Comparison of ENCODE assay signal across 8 mouse cellular contexts in the genomic region with DNA sequence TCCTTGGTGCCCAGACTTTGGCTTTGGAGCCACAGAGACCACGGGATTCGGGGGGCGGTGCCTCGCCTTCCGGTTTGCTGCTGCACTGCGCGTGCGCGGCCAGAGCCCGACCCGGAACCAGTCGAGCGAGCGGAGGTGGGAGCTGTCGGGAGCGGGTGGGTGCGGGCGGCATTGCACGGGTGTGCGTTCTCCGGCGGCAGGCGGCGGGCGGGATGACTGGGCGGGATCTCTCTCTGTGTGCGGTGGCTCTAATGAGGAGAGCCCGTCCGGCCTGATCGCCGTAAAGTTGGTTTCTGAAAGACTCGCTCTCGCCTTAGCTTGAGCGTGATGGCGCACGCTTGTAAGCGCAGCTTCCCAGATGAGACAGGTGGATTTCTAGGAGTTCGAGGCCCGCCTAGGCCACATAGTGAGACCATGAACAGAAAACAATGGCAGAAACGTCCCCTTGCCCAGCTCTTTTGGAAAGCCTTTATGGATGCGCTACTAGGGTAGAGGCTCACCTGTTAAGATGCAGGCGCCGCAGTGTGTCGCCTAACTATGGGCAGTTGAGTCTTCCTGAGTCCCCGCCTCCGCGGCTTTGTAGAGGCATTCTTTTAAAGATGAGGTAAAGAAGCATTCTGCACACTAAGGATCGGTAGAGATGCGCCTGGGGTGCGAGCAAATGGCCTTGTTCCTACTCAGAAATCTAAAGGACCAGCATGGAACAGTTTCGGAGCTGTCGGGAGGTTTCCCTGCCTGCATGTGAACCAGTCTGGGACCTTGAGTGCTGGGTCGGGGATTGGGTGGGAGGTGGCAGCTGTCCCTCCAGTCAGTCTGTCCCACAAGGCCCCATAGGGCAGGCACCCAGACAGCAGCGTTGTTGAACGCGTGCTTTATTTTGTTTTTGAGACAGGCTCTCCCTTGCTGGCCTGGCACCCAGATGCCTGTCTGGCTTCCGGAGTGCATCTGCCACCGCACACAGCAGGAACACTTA. TPM values are rescaled to one million over a fixed set of nuclear protein-coding genes. Genes with fewer than 3 reads are reported as not detected.
DNase-seq lines count a peak whose midpoint lies in the region; ATAC-seq and TF ChIP-seq lines count a peak whose summit lies in the region.

Gene Mtg2 (plus strand): TSS at position 108 of the 973 bp plus-strand sequence.

- peaks cover 15% of the 10 kb centered on the region for H3K79me2 ChIP-seq in C2C12 (ENCODE audit: control insufficient read depth, insufficient read depth)

- H3K36me3 ChIP-seq in C2C12 (ENCODE audit: control insufficient read depth, insufficient read depth): peaks cover 7% of the 10 kb centered on the region
- H3K36me3 ChIP-seq in erythroblast, embryonic 14.5 days (ENCODE audit: control insufficient read depth): peaks cover 16% of the 10 kb centered on the region
- peaks cover 36% of the 10 kb centered on the region for H3K36me3 ChIP-seq in heart, embryonic 12.5 days
- H3K36me3 ChIP-seq in kidney, postnatal 0 days (ENCODE audit: insufficient read depth, low read length): 0 out of 2 replicates have a peak, but pooled peaks cover 4% of the 10 kb centered on the region
- H3K36me3 ChIP-seq in liver, embryonic 11.5 days (ENCODE audit: control insufficient read depth, insufficient read depth, low read length): 0 out of 2 replicates have a peak, but pooled peaks cover 2% of the 10 kb centered on the region
- H3K36me3 ChIP-seq in stomach, embryonic 14.5 days (ENCODE audit: control insufficient read depth, insufficient read depth, low read length): peaks cover 3% of the 10 kb centered on the region; the same call in 1 of the 2 replicates

- peaks cover 24% of the 10 kb centered on the region for H3K4me1 ChIP-seq in erythroblast, embryonic 14.5 days (ENCODE audit: control insufficient read depth)
- H3K4me1 ChIP-seq in heart, embryonic 12.5 days (replicated peaks): peaks cover 8% of the 10 kb centered on the region
- H3K4me1 ChIP-seq in kidney, postnatal 0 days (replicated peaks; ENCODE audit: insufficient read depth, low read length): peaks cover 6% of the 10 kb centered on the region; the same call in 1 of the 2 replicates
- peaks cover 8% of the 10 kb centered on the region for H3K4me1 ChIP-seq in liver, embryonic 11.5 days (replicated peaks; ENCODE audit: control insufficient read depth, insufficient read depth, low read length)
- peaks cover 8% of the 10 kb centered on the region; the same call in 1 of the 2 replicates for H3K4me1 ChIP-seq in stomach, embryonic 14.5 days (ENCODE audit: control insufficient read depth, insufficient read depth, low read length)

- peak; percentile 96 for ATAC-seq in heart, embryonic 12.5 days (ENCODE audit: insufficient number of reproducible peaks, low FRiP score)
- ATAC-seq in kidney, postnatal 0 days (replicated peaks; ENCODE audit: low FRiP score, low read depth): peak; percentile 96
- peak; percentile 95 for ATAC-seq in liver, embryonic 11.5 days (replicated peaks; ENCODE audit: low FRiP score)
- ATAC-seq in stomach, embryonic 14.5 days (ENCODE audit: insufficient number of reproducible peaks, insufficient read depth, low FRiP score, low read depth): peak; percentile 96

- TF ChIP-seq CTCF in C2C12 (IDR thresholded peaks at IDR 0.05; ENCODE audit: control insufficient read depth, insufficient read depth, insufficient read length): no peak
- no peak for TF ChIP-seq CTCF in brain, embryonic 14.5 days (IDR thresholded peaks at IDR 0.05; ENCODE audit: borderline replicate concordance, extremely low read depth, insufficient read depth, insufficient read length)
- TF ChIP-seq CTCF in kidney, postnatal 0 days (IDR thresholded peaks at IDR 0.05; ENCODE audit: low read depth): 0 out of 2 replicates have a peak, but pooled peaks have one; percentile 0

- 6% methylated on average over 56 of the region's 58 CpGs for WGBS in heart, embryonic 12.5 days
- 4% methylated on average over 58 of the region's 58 CpGs for WGBS in kidney, postnatal 0 days
- 6% methylated on average over 58 of the region's 58 CpGs for WGBS in liver, embryonic 11.5 days
- 5% methylated on average over 58 of the region's 58 CpGs for WGBS in stomach, embryonic 14.5 days

- H3K27me3 ChIP-seq in C2C12 (ENCODE audit: control insufficient read depth, insufficient read depth, insufficient read length): no peaks in the 10 kb centered on the region
- no peaks in the 10 kb centered on the region for H3K27me3 ChIP-seq in erythroblast, embryonic 14.5 days (ENCODE audit: control insufficient read depth)
- H3K27me3 ChIP-seq in heart, embryonic 12.5 days (replicated peaks): no peaks in the 10 kb centered on the region
- no peaks in the 10 kb centered on the region for H3K27me3 ChIP-seq in kidney, postnatal 0 days (ENCODE audit: insufficient read depth, low read length)
- no peaks in the 10 kb centered on the region for H3K27me3 ChIP-seq in liver, embryonic 11.5 days (replicated peaks; ENCODE audit: control insufficient read depth, insufficient read depth, low read length)
- H3K27me3 ChIP-seq in stomach, embryonic 14.5 days (ENCODE audit: control insufficient read depth, insufficient read depth, low read length): no peaks in the 10 kb centered on the region

- H3ac ChIP-seq in C2C12 (ENCODE audit: control insufficient read depth, insufficient read length, low read depth): peak within 1 kb of the TSS; percentile 62

- no peaks in the 10 kb centered on the region for H3K79me3 ChIP-seq in C2C12 (ENCODE audit: low read depth)

- peak; percentile 96 for DNase-seq in brain, embryonic 14.5 days (ENCODE audit: low read depth)
- peak; percentile 95 for DNase-seq in kidney, postnatal 0 days (ENCODE audit: low spot score)
- peak; percentile 95 for DNase-seq in liver, embryonic 11.5 days (ENCODE audit: low spot score)
- peak; percentile 93 for DNase-seq in naive thymus-derived CD4-positive, alpha-beta T cell, adult 2 months (ENCODE audit: low read depth)

- peak within 1 kb of the TSS; percentile 79 for H3K9ac ChIP-seq in heart, embryonic 12.5 days
- peak within 1 kb of the TSS; percentile 58 for H3K9ac ChIP-seq in kidney, postnatal 0 days (ENCODE audit: low read depth, low read length)
- H3K9ac ChIP-seq in liver, embryonic 11.5 days (ENCODE audit: low read depth, low read length): peak within 1 kb of the TSS; percentile 80
- H3K9ac ChIP-seq in stomach, embryonic 14.5 days (replicated peaks; ENCODE audit: low read depth, low read length): peak within 1 kb of the TSS; percentile 49

- 0 out of 2 replicates have a peak within 1 kb of the TSS, but pooled peaks have one; percentile 25 for H3K27ac ChIP-seq in heart, embryonic 12.5 days (ENCODE audit: poor library complexity, severe bottlenecking)
- H3K27ac ChIP-seq in kidney, postnatal 0 days: peak within 1 kb of the TSS; percentile 76
- H3K27ac ChIP-seq in liver, embryonic 11.5 days (ENCODE audit: low read depth, low read length): peak within 1 kb of the TSS; percentile 53
- peak within 1 kb of the TSS; percentile 52; the same call in 1 of the 2 replicates for H3K27ac ChIP-seq in stomach, embryonic 14.5 days (ENCODE audit: low read length)

- H3K4me2 ChIP-seq in heart, embryonic 12.5 days: peak within 1 kb of the TSS; percentile 74
- peak within 1 kb of the TSS; percentile 68 for H3K4me2 ChIP-seq in kidney, postnatal 0 days (ENCODE audit: low read length)
- peak within 1 kb of the TSS; percentile 93 for H3K4me2 ChIP-seq in liver, embryonic 11.5 days
- H3K4me2 ChIP-seq in stomach, embryonic 14.5 days (replicated peaks; ENCODE audit: low read depth, low read length): peak within 1 kb of the TSS; percentile 62

- H3K4me3 ChIP-seq in C2C12 (ENCODE audit: insufficient read depth, poor library complexity, severe bottlenecking): peak within 1 kb of the TSS; percentile 90
- H3K4me3 ChIP-seq in erythroblast, embryonic 14.5 days (replicated peaks): peak within 1 kb of the TSS; percentile 72
- peak within 1 kb of the TSS; percentile 69 for H3K4me3 ChIP-seq in heart, embryonic 12.5 days
- H3K4me3 ChIP-seq in kidney, postnatal 0 days (replicated peaks; ENCODE audit: low read depth, low read length): peak within 1 kb of the TSS; percentile 64
- H3K4me3 ChIP-seq in liver, embryonic 11.5 days (ENCODE audit: low read depth, low read length): peak within 1 kb of the TSS; percentile 86
- H3K4me3 ChIP-seq in stomach, embryonic 14.5 days (ENCODE audit: low read depth, low read length): peak within 1 kb of the TSS; percentile 63

- no peaks in the 10 kb centered on the region for H3K9me3 ChIP-seq in erythroblast, embryonic 14.5 days (ENCODE audit: control insufficient read depth, low read length)
- H3K9me3 ChIP-seq in heart, embryonic 12.5 days (replicated peaks): no peaks in the 10 kb centered on the region
- H3K9me3 ChIP-seq in kidney, postnatal 0 days (replicated peaks; ENCODE audit: low read length): no peaks in the 10 kb centered on the region
- H3K9me3 ChIP-seq in liver, embryonic 11.5 days (ENCODE audit: control insufficient read depth, low read length): no peaks in the 10 kb centered on the region
- H3K9me3 ChIP-seq in stomach, embryonic 14.5 days (ENCODE audit: control insufficient read depth, low read depth, low read length): no peaks in the 10 kb centered on the region

- TF ChIP-seq POLR2A in brain, embryonic 14.5 days (IDR thresholded peaks at IDR 0.05; ENCODE audit: borderline replicate concordance, extremely low read depth, insufficient read depth, insufficient read length, poor library complexity, severe bottlenecking): peak; percentile 96

TF ChIP-seq in C2C12, 6 proteins besides CTCF, POLR2A, EP300 and RAD21:
- no peak for TF ChIP-seq USF1 (IDR thresholded peaks at IDR 0.05; ENCODE audit: low read depth)
- peak; percentile 74 for TF ChIP-seq MAX (IDR thresholded peaks at IDR 0.05)

RNA-seq across cellular contexts. Expression of gene Mtg2, which starts in this region (rescaled TPM):
- polyA plus RNA-seq in C2C12 (2012; fragmentation: generic; extraction: Trizol): 18.0 TPM
- 36.3 and 39.7 TPM in 2 replicates for polyA plus RNA-seq in brain, embryonic 14.5 days (2012; rRNA removed)
- 0.58 and 1.0 TPM in 2 replicates for polyA plus RNA-seq in erythroblast, embryonic 14.5 days (2012)
- 23.7 and 24.4 TPM in 2 replicates for polyA plus RNA-seq in heart, embryonic 12.5 days (2016; fragmentation: Nextera tagmentation; extraction: Ambion mirVana)
- polyA plus RNA-seq in kidney, postnatal 0 days (2015; fragmentation: Nextera tagmentation; extraction: Ambion mirVana): 18.6 and 19.3 TPM in 2 replicates
- 23.1 and 28.2 TPM in 2 replicates for polyA plus RNA-seq in liver, embryonic 11.5 days (2014; fragmentation: Nextera tagmentation; extraction: Ambion mirVana)
- polyA plus RNA-seq in stomach, embryonic 14.5 days (2014; fragmentation: Nextera tagmentation; extraction: Ambion mirVana): 25.2 and 27.8 TPM in 2 replicates

Comparison
In these comparisons a context has a peak if more than half of its experiments do, and no peak if none do; other contexts are left out.
1. Peak in every context shown above with its lines: DNase-seq, ATAC-seq, H3K4me3 ChIP-seq and H3K27ac ChIP-seq.
2. H3K27ac ChIP-seq: peak in every context shown above with its lines; median percentile 76 in kidney, postnatal 0 days; 53 in liver, embryonic 11.5 days; 52 in stomach, embryonic 14.5 days; 25 in heart, embryonic 12.5 days.